Mouse (Mus musculus) forebrain, postnatal 0 days (tissue): ENCODE measurements around the gene Cenpt. TPM values are rescaled to one million over a fixed set of nuclear protein-coding genes. Genes with fewer than 3 reads are reported as not detected.

Experiments
- ATAC-seq: fragments of 200-750 bp; cut with Nextera tagmentation; 2 replicates; pipeline ENCODE4 v1.8.0; 2017; ENCODE audit warnings: mild to moderate bottlenecking, moderate library complexity
- DNase-seq: peaks from one replicate; pipeline ENCODE4 v3.0.0-alpha.2; 2015
- H3K27ac ChIP-seq: fragments of 300-500 bp; sonication (generic); 2 replicates; pipeline ENCODE4 v1.5.1; 2014; ENCODE audit warnings: low read depth, mild to moderate bottlenecking, antibody characterized with exemption, low read length, moderate library complexity, mixed read lengths
- H3K27me3 ChIP-seq: fragments of 300-500 bp; sonication (generic); 2 replicates; pipeline ENCODE4 v1.6.1; 2014; ENCODE audit warnings: mild to moderate bottlenecking, low read length, mixed read lengths; ENCODE audit not compliant: insufficient read depth
- H3K36me3 ChIP-seq: fragments of 300-500 bp; sonication (generic); 2 replicates; pipeline ENCODE4 v1.6.1; 2014; ENCODE audit warnings: mild to moderate bottlenecking, moderate library complexity; ENCODE audit not compliant: insufficient read depth
- H3K4me1 ChIP-seq: fragments of 300-500 bp; sonication (generic); 2 replicates; pipeline ENCODE4 v1.6.1; 2014; ENCODE audit warnings: antibody characterized with exemption; ENCODE audit not compliant: insufficient read depth
- H3K4me2 ChIP-seq: fragments of 300-500 bp; sonication (generic); 2 replicates; pipeline ENCODE4 v1.6.1; 2014; ENCODE audit warnings: low read depth, mild to moderate bottlenecking, moderate library complexity
- H3K4me3 ChIP-seq: fragments of 300-500 bp; sonication (generic); 2 replicates; pipeline ENCODE4 v1.5.1; 2014; ENCODE audit warnings: low read depth, low read length, mixed read lengths
- H3K9ac ChIP-seq: fragments of 300-500 bp; sonication (generic); 2 replicates; pipeline ENCODE4 v1.6.1; 2014; ENCODE audit warnings: mild to moderate bottlenecking
- H3K9me3 ChIP-seq: fragments of 300-500 bp; sonication (generic); 2 replicates; pipeline ENCODE4 v1.6.1; 2016; ENCODE audit warnings: low read length
- CTCF ChIP-seq: sonication (generic); IDR thresholded peaks from 2 replicates; pipeline ENCODE4 v1.5.1; 2016; ENCODE audit warnings: antibody characterized with exemption, control low read depth, low read depth
- WGBS: fragments of 180-500 bp; shearing (Covaris S2); extraction: QIAGEN DNeasy Blood & Tissue Kit; methylation state at CpG from one replicate; pipeline ENCODE4 v1.1.7; 2014; 5-methylcytosine and 5-hydroxymethylcytosine counted together
- polyA plus RNA-seq: library from polyadenylated mRNA; unstranded; fragments of >200 nt; fragmentation: Nextera tagmentation; extraction: Ambion mirVana; gene quantifications from 2 replicates; pipeline ENCODE4 v1.2.1, GENCODE M21; 2015
- total RNA-seq: library from RNA; depleted of rRNA; stranded (reverse); fragments of >200 nt; gene quantifications from 2 replicates; pipeline ENCODE4 v1.2.3, GENCODE M21; 2014

Cenpt gene
- total and polyA plus RNA-seq, 2 experiments from 2014 or later = 42.4 to 42.8 TPM

- H3K27me3 ChIP-seq = no peaks in the 10 kb centered on the region
- no peak overlapping the region for H3K9ac ChIP-seq
- no peaks in the 10 kb centered on the region for H3K9me3 ChIP-seq
- ATAC-seq = 0 out of 2 replicates have a peak, but pooled peaks have one; percentile 9
- H3K36me3 ChIP-seq = peaks cover 79% of the 10 kb centered on the region
- WGBS = 79% methylated on average over 6 of the region's 6 CpGs
- H3K4me1 ChIP-seq = no peaks in the 10 kb centered on the region
- no peak for TF ChIP-seq CTCF
- H3K4me3 ChIP-seq = no peak overlapping the region
- DNase-seq = peak; percentile 23
- no peak overlapping the region for H3K27ac ChIP-seq
- no peak overlapping the region for H3K4me2 ChIP-seq
Measured at GRCm38 (mm10) chr8:105890870-105891269, 37.8 kb upstream of the Cenpt start.

DNA sequence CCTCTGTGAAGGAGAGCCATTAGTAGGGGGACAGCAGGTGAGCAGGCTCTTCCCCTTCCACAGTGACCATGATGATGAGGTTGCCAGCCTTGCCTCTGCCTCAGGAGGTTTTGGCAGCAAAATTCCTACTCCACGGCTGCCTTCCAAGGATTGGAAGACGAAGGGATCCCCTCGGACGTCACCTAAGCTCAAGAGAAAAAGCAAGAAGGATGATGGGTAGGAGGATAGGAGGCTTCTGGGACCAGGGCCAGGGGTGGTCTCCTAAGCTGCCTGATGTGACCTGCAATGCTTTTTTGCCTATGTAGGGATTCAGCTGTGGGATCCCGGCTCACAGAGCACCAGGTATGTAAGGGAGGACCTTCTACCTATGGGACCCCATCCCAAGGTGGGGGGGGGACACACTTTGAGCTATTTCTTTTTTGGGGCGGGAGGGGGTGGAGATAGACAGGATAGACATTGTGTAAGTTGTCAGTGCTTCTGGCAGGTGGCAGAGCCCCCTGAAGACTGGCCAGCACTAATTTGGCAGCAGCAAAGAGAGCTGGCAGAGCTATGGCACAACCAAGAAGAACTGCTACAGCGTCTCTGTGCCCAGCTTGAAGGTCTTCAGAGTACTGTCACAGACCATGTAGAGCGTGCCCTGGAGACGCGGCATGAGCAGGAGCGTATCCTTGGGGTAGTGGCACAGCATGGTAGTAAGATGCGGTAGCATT is 36.8 kb upstream of the Cenpt start:
- 78% methylated on average over 12 of the region's 12 CpGs for WGBS
- H3K27me3 ChIP-seq = no peaks in the 10 kb centered on the region
- no peak overlapping the region for H3K4me3 ChIP-seq

GRCm38 (mm10) chr8:105880754-105881520 is 27.9 kb upstream of the Cenpt start, which contains the start of gene Edc4:
Gene Edc4, plus strand, starts transcription at chr8:105880881.
- peak within 1 kb of the TSS; percentile 93 for H3K4me3 ChIP-seq
- no peak for TF ChIP-seq CTCF
- H3K27me3 ChIP-seq = no peaks in the 10 kb centered on the region
- H3K9ac ChIP-seq = peak within 1 kb of the TSS; percentile 92
- H3K9me3 ChIP-seq = no peaks in the 10 kb centered on the region
- DNase-seq (peak; percentile 90), ATAC-seq (peak; percentile 93)
- peak within 1 kb of the TSS; percentile 73 for H3K27ac ChIP-seq
- WGBS = under 1% methylated on average over 45 of the region's 45 CpGs
- H3K4me2 ChIP-seq = peak within 1 kb of the TSS; percentile 67
- H3K36me3 ChIP-seq = peaks cover 51% of the 10 kb centered on the region
- peaks cover 10% of the 10 kb centered on the region; the same call in 1 of the 2 replicates for H3K4me1 ChIP-seq

More for the DNA sequence above, 36.8 kb upstream of the Cenpt start:
- Histone ChIP-seq H3K27ac (no peak overlapping the region), H3K9ac (no peak overlapping the region), H3K36me3 (peaks cover 85% of the 10 kb centered on the region), H3K4me1 (no peaks in the 10 kb centered on the region), H3K9me3 (no peaks in the 10 kb centered on the region), H3K4me2 (no peak overlapping the region)
- ATAC-seq = no peak
- no peak for TF ChIP-seq CTCF
- DNase-seq = no peak

GRCm38 (mm10) chr8:105874301-105874700 is 21.2 kb upstream of the Cenpt start:
- Histone ChIP-seq H3K4me2 (no peak overlapping the region), H3K27ac (no peak overlapping the region), H3K4me3 (no peak overlapping the region), H3K36me3 (peaks cover 53% of the 10 kb centered on the region), H3K27me3 (no peaks in the 10 kb centered on the region), H3K4me1 (no peaks in the 10 kb centered on the region), H3K9me3 (no peaks in the 10 kb centered on the region), H3K9ac (no peak overlapping the region)
- DNase-seq = no peak
- no peak for TF ChIP-seq CTCF
- 88% methylated on average over 6 of the region's 6 CpGs for whole genome bisulfite sequencing
- ATAC-seq = no peak

- Histone ChIP-seq H3K36me3 (peaks cover 34% of the 10 kb centered on the region), H3K4me1 (peaks cover 10% of the 10 kb centered on the region), H3K27ac (no peak overlapping the region), H3K4me2 (no peak overlapping the region), H3K9ac (no peak overlapping the region), H3K4me3 (no peak overlapping the region), H3K27me3 (no peaks in the 10 kb centered on the region), H3K9me3 (no peaks in the 10 kb centered on the region)
- DNase-seq (no peak), ATAC-seq (no peak)
- peak; percentile 56 for TF ChIP-seq CTCF
- 84% methylated on average over 6 of the region's 6 CpGs for WGBS
Measured at GRCm38 (mm10) chr8:105866364-105867029, 13.4 kb upstream of the Cenpt start.

DNA sequence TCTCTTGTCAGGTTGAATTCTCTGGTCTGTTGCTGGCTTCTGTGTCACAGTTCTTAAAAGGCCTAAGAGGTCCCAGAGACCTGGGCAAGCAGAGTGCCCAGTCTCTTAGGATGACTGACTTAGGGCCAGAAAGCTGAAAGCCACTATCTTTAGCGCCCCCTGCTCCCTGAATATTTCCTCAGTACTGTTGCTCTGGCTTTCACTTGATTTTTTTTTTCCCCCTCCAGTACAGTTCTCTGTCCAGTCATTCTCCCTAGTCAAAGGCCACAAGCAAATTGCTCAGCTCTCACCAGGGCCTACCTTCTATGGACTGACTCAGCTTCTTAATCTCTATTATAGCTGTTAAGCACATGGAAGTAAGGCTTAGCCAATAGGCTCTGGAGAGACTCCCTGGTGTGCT is 8.9 kb upstream of the Cenpt start:
- H3K27ac ChIP-seq = no peak overlapping the region
- ATAC-seq (no peak), DNase-seq (no peak)
- TF ChIP-seq CTCF = peak; percentile 34
- peak overlapping the region; percentile 94 for H3K4me3 ChIP-seq
- peak overlapping the region; percentile 96; the same call in 1 of the 2 replicates for H3K9ac ChIP-seq
- peaks cover 18% of the 10 kb centered on the region for H3K4me1 ChIP-seq
- peaks cover 10% of the 10 kb centered on the region for H3K36me3 ChIP-seq
- 0% methylated on average over 1 of the region's 1 CpGs for WGBS
- H3K9me3 ChIP-seq = no peaks in the 10 kb centered on the region
- no peaks in the 10 kb centered on the region for H3K27me3 ChIP-seq
- peak overlapping the region; percentile 68 for H3K4me2 ChIP-seq
